Mouse (Mus musculus) embryonic stem cell, embryonic (primary cell): ENCODE results near the gene Sycp2.

Source experiments
- CTCF ChIA-PET, 4 experiments: fragments of 300-600 bp in 2 of 4; fragments of 350-600 bp in 2 of 4; sonication (Branson Sonifier 250); formaldehyde crosslinking; loops; one replicate each; lab custom pipeline; 2022; ENCODE audit warnings: inconsistent platforms in 2 of 4; lab: Charles Lee
- POLR2A ChIA-PET, 4 experiments: fragments of 300-600 bp in 2 of 4; fragments of 350-600 bp in 2 of 4; sonication (Branson Sonifier 250); formaldehyde crosslinking; loops; one replicate each; lab custom pipeline; 2022; ENCODE audit warnings: antibody characterized with exemption in 4 of 4, inconsistent platforms in 1 of 4; lab: Charles Lee

Sycp2 gene

GRCm38 (mm10) chr2:178326750-178327465, 80.6 kb downstream of the Sycp2 start:
- ChIA-PET POLR2A (interaction anchor here in 1 of 4 experiments (1.1 to 1.5 kb wide), 3 partner anchors 11 to 22 kb away, joined by 3 to 6 read pairs (median 4); no protein-coding TSS in a partner anchor), CTCF (interaction anchor here in 3 of 4 experiments (0.6 to 1.5 kb wide), 8 partner anchors 11 to 225 kb away, joined by 3 to 6 read pairs (median 4); no protein-coding TSS in a partner anchor)

GRCm38 (mm10) chr2:178326067-178326466, 81.4 kb downstream of the Sycp2 start:
- CTCF ChIA-PET = no interaction called here
- POLR2A ChIA-PET = no interaction called here

GRCm38 (mm10) chr2:178324818-178325217, 82.7 kb downstream of the Sycp2 start:
- CTCF ChIA-PET = interaction anchor here in 1 of 4 experiments (1.0 kb wide), 1 partner anchor 60 kb away, joined by 4 read pairs; no protein-coding TSS in a partner anchor
- POLR2A ChIA-PET = interaction anchor here in 1 of 4 experiments (1.2 kb wide), 1 partner anchor 10 kb away, joined by 4 read pairs; no protein-coding TSS in a partner anchor

- CTCF ChIA-PET = interaction anchor here in 1 of 4 experiments (1.0 kb wide), 1 partner anchor 60 kb away, joined by 4 read pairs; no protein-coding TSS in a partner anchor
- POLR2A ChIA-PET = interaction anchor here in 2 of 4 experiments (0.6 to 1.2 kb wide), 2 partner anchors 10 to 182 kb away, joined by 3 to 4 read pairs; no protein-coding TSS in a partner anchor
Observed at GRCm38 (mm10) chr2:178324410-178324809, 83.1 kb downstream of the Sycp2 start.

- POLR2A ChIA-PET = no interaction called here
- CTCF ChIA-PET = interaction anchor here in 2 of 4 experiments (0.7 to 1.0 kb wide), 2 partner anchors 12 to 34 kb away, joined by 3 to 5 read pairs; no protein-coding TSS in a partner anchor
Observed at GRCm38 (mm10) chr2:178321271-178321670, 86.2 kb downstream of the Sycp2 start.

GRCm38 (mm10) chr2:178319766-178320165, 87.7 kb downstream of the Sycp2 start:
- CTCF ChIA-PET = interaction anchor here in 2 of 4 experiments (0.6 to 1.5 kb wide), 3 partner anchors 18 to 217 kb away, joined by 3 to 8 read pairs (median 7); no protein-coding TSS in a partner anchor
- POLR2A ChIA-PET = no interaction called here

GRCm38 (mm10) chr2:178316281-178316680, 91.2 kb downstream of the Sycp2 start:
- ChIA-PET CTCF (no interaction called here), POLR2A (no interaction called here)

GRCm38 (mm10) chr2:178313539-178313938, 93.9 kb downstream of the Sycp2 start:
- ChIA-PET CTCF (no interaction called here), POLR2A (no interaction called here)

GRCm38 (mm10) chr2:178304669-178305068, 102.8 kb downstream of the Sycp2 start:
- ChIA-PET POLR2A (interaction anchor here in 1 of 4 experiments (1.7 kb wide), 1 partner anchor 22 kb away, joined by 3 read pairs; no protein-coding TSS in a partner anchor), CTCF (interaction anchor here in 2 of 4 experiments (0.7 kb wide), 2 partner anchors 10 to 44 kb away, joined by 3 to 8 read pairs; no protein-coding TSS in a partner anchor)

- ChIA-PET CTCF (no interaction called here), POLR2A (interaction anchor here in 1 of 4 experiments (1.7 kb wide), 1 partner anchor 23 kb away, joined by 3 read pairs; no protein-coding TSS in a partner anchor)
Observed at GRCm38 (mm10) chr2:178304188-178304529, 103.3 kb downstream of the Sycp2 start.

GRCm38 (mm10) chr2:178303453-178304187, 103.9 kb downstream of the Sycp2 start:
- POLR2A ChIA-PET = interaction anchor here in 1 of 4 experiments (1.7 kb wide), 1 partner anchor 23 kb away, joined by 3 read pairs; no protein-coding TSS in a partner anchor
- CTCF ChIA-PET = no interaction called here
